Mouse (Mus musculus) neural tube, embryonic 14.5 days (tissue): ENCODE results near the gene Dnah7c. TPM values are rescaled to one million over a fixed set of nuclear protein-coding genes. Genes with fewer than 3 reads are reported as not detected.
"Not testable (repeated sequence)": the region's sequence is repeated elsewhere in the genome, so short reads cannot be mapped to it uniquely, and the experiment has no call there.

Experiments used
- ATAC-seq: fragments of 200-750 bp; cut with Nextera tagmentation; 2 replicates; pipeline ENCODE4 v1.8.0; 2017; ENCODE audit warnings: low read depth, mild to moderate bottlenecking, moderate TSS enrichment, moderate library complexity
- H3K27ac ChIP-seq: fragments of 300-500 bp; sonication (generic); 2 replicates; pipeline ENCODE4 v1.5.1; 2014; ENCODE audit warnings: low read depth, mild to moderate bottlenecking, control low read depth, low read length, moderate library complexity, mixed read lengths
- H3K27me3 ChIP-seq: fragments of 300-500 bp; sonication (generic); 2 replicates; pipeline ENCODE4 v1.6.1; 2014; ENCODE audit warnings: low read length; ENCODE audit not compliant: control insufficient read depth, insufficient read depth
- H3K36me3 ChIP-seq: fragments of 300-500 bp; sonication (generic); 2 replicates; pipeline ENCODE4 v1.6.1; 2014; ENCODE audit warnings: low read length, mixed read lengths; ENCODE audit not compliant: control insufficient read depth, insufficient read depth
- H3K4me1 ChIP-seq: fragments of 300-500 bp; sonication (generic); 2 replicates; pipeline ENCODE4 v1.6.1; 2014; ENCODE audit warnings: low read length; ENCODE audit not compliant: control insufficient read depth, insufficient read depth
- H3K4me2 ChIP-seq: fragments of 300-500 bp; sonication (generic); 2 replicates; pipeline ENCODE4 v1.6.1; 2014; ENCODE audit warnings: mild to moderate bottlenecking, low read depth, low read length, control low read depth
- H3K4me3 ChIP-seq: fragments of 300-500 bp; sonication (generic); 2 replicates; pipeline ENCODE4 v1.5.1; 2014; ENCODE audit warnings: low read depth, low read length, control low read depth, mixed read lengths
- H3K9ac ChIP-seq: fragments of 300-500 bp; sonication (generic); replicated peaks from 2 replicates; pipeline ENCODE4 v1.6.1; 2014; ENCODE audit warnings: low read depth, mild to moderate bottlenecking, control low read depth, low read length, mixed read lengths
- H3K9me3 ChIP-seq: fragments of 300-500 bp; sonication (generic); 2 replicates; pipeline ENCODE4 v1.6.1; 2016; ENCODE audit warnings: low read length; ENCODE audit not compliant: control insufficient read depth
- WGBS: fragments of 180-500 bp; shearing (Covaris S2); extraction: QIAGEN DNeasy Blood & Tissue Kit; methylation state at CpG from one replicate; pipeline ENCODE4 v1.1.7; 2014; 5-methylcytosine and 5-hydroxymethylcytosine counted together
- polyA plus RNA-seq: library from polyadenylated mRNA; unstranded; fragments of >200 nt; fragmentation: Nextera tagmentation; extraction: Ambion mirVana; gene quantifications from 2 replicates; pipeline ENCODE4 v1.2.1, GENCODE M21; 2014

Gene Dnah7c
- 0.27 and 0.67 TPM in 2 replicates for polyA plus RNA-seq

DNA sequence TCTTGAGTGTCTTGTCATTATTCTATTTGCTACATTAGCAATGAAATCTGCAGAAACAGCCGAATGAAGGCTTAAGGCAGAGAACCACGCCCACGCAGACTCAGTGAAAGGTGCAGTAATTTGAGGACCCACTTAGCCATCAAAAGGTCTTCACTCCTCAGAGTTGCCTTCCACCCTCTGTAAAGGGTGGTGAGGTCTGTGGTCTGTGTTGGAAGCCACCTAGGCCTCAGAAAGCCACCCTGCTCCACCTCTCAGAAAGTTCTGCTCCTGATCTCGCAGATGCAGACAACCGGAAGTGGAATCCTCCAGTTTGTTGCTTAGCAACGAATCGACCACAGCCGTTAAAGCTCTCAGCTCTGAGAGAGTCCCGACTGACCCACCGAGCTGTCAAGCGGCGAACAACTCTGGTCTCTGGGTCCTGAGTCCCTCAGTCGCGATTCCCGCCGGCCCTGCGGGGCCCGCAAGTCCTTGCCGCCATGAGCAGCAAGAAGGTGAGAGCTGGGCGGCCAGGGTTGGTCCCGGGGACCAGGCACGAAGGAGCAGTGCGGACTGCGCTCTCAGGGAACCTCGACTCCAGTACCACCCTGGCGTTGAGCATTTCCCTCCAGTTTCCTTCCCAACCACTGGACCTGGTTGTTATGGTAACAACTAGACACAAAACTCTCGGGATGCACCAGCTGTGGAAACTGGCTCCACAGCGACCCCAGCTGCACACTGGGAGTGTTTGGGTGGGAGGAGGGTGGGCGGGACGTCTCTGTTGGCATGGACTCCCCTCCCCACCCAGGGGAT lies at the start of gene Dnah7c:
TSS of gene Dnah7c (plus strand) at position 456 of the 789 bp plus-strand sequence.
- no peaks in the 10 kb centered on the region for H3K36me3 ChIP-seq
- H3K9me3 ChIP-seq: no peaks in the 10 kb centered on the region
- no peaks in the 10 kb centered on the region for H3K27me3 ChIP-seq
- H3K27ac ChIP-seq: no peak within 1 kb of the TSS
- peak within 1 kb of the TSS; percentile 37 for H3K9ac ChIP-seq
- peak; percentile 89 for ATAC-seq
- 12% methylated on average over 30 of the region's 30 CpGs for WGBS
- peak within 1 kb of the TSS; percentile 45 for H3K4me3 ChIP-seq
- H3K4me2 ChIP-seq: peak within 1 kb of the TSS; percentile 84
- no peaks in the 10 kb centered on the region for H3K4me1 ChIP-seq

DNA sequence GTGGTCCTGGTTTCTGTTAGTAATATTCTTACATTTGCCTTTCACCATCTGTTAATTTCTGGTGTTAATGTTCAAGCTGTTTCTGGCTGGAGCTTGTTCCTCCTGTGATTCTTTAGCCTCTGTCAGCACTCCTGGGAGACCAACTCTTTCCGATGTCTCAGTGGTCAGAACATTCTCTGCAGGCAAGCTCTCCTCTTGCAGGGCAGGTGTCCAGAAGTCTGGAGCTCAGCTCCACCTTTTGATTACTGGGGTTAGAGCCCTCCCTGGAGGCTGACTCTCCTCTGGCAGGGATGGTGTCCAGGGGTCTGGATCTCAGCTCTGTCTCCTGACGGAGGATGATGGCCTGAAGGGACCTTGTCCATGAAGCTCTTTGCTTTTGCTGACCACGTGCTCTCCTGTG lies 44.8 kb upstream of the Dnah7c start:
- not testable (repeated sequence) for H3K36me3 ChIP-seq, H3K4me3 ChIP-seq, H3K4me2 ChIP-seq, H3K9ac ChIP-seq, H3K27ac ChIP-seq, H3K9me3 ChIP-seq, H3K27me3 ChIP-seq, ATAC-seq, H3K4me1 ChIP-seq
- 94% methylated on average over 3 of the region's 3 CpGs for WGBS

- not testable (repeated sequence) for H3K4me2 ChIP-seq, H3K9ac ChIP-seq, H3K36me3 ChIP-seq, H3K9me3 ChIP-seq, H3K4me1 ChIP-seq, H3K4me3 ChIP-seq, H3K27ac ChIP-seq, H3K27me3 ChIP-seq
- 46% methylated on average over 3 of the region's 4 CpGs for WGBS
- ATAC-seq: peak; percentile 84
These were observed 30.6 kb upstream of the Dnah7c start for GRCm38 (mm10) chr1:46394681-46395297.

GRCm38 (mm10) chr1:46408324-46409115 lies 16.9 kb upstream of the Dnah7c start:
- no peak for ATAC-seq
- H3K36me3 ChIP-seq: no peaks in the 10 kb centered on the region
- no peaks in the 10 kb centered on the region for H3K9me3 ChIP-seq
- H3K4me1 ChIP-seq: no peaks in the 10 kb centered on the region
- H3K27me3 ChIP-seq: no peaks in the 10 kb centered on the region
- H3K4me2 ChIP-seq: no peak overlapping the region
- no peak overlapping the region for H3K9ac ChIP-seq
- no peak overlapping the region for H3K27ac ChIP-seq
- H3K4me3 ChIP-seq: no peak overlapping the region
- 83% methylated on average over 6 of the region's 6 CpGs for WGBS

- ATAC-seq, H3K9me3 ChIP-seq: not testable (repeated sequence)
- 89% methylated on average over 7 of the region's 7 CpGs for WGBS
These were observed 10.6 kb upstream of the Dnah7c start for GRCm38 (mm10) chr1:46414798-46415197.

GRCm38 (mm10) chr1:46416946-46417345 lies 8.4 kb upstream of the Dnah7c start:
- H3K4me2 ChIP-seq, H3K27me3 ChIP-seq, ATAC-seq, H3K9ac ChIP-seq, H3K36me3 ChIP-seq, H3K27ac ChIP-seq, H3K4me1 ChIP-seq, H3K4me3 ChIP-seq, H3K9me3 ChIP-seq: not testable (repeated sequence)
- WGBS: 27% methylated on average over 3 of the region's 3 CpGs

More at GRCm38 (mm10) chr1:46414798-46415197, 10.6 kb upstream of the Dnah7c start:
- H3K27ac ChIP-seq, H3K36me3 ChIP-seq, H3K4me1 ChIP-seq, H3K27me3 ChIP-seq, H3K9ac ChIP-seq, H3K4me2 ChIP-seq, H3K4me3 ChIP-seq: not testable (repeated sequence)

DNA sequence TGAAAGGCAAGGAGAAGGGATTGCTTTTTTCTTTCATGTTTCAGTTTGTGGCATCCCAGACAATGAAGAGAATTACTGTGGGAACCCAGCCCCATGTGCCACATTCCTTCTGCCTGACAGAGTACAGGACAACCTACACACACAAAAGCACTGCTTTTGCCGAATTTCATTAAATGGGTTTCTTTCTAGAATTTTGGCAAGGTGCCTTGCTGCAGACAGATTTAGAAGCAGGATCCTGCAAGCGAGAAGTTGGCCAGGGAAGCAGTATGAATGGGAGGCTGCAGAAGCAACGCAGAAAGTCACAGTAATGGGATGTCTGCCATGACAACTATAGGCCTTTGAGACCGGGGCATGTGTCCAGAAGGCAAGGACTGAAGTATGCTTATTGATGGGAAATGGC lies 6.4 kb upstream of the Dnah7c start:
- 41% methylated on average over 3 of the region's 4 CpGs for WGBS
- not testable (repeated sequence) for H3K4me2 ChIP-seq, H3K27me3 ChIP-seq, H3K9ac ChIP-seq, H3K36me3 ChIP-seq, H3K4me1 ChIP-seq, H3K9me3 ChIP-seq, H3K27ac ChIP-seq, H3K4me3 ChIP-seq
- peak; percentile 88 for ATAC-seq

GRCm38 (mm10) chr1:46428401-46428800 lies 3.0 kb downstream of the Dnah7c start:
- Histone ChIP-seq H3K36me3 (no peaks in the 10 kb centered on the region), H3K9me3 (no peaks in the 10 kb centered on the region), H3K27ac (no peak overlapping the region), H3K9ac (no peak overlapping the region), H3K4me3 (no peak overlapping the region), H3K27me3 (no peaks in the 10 kb centered on the region), H3K4me1 (no peaks in the 10 kb centered on the region), H3K4me2 (no peak overlapping the region)
- no peak for ATAC-seq
- WGBS: 85% methylated on average over 2 of the region's 2 CpGs

GRCm38 (mm10) chr1:46514671-46515070 lies 89.3 kb downstream of the Dnah7c start:
- 74% methylated on average over 1 of the region's 1 CpGs for WGBS
- H3K4me1 ChIP-seq, H3K4me3 ChIP-seq, H3K9me3 ChIP-seq, H3K9ac ChIP-seq, ATAC-seq, H3K27ac ChIP-seq, H3K36me3 ChIP-seq, H3K27me3 ChIP-seq, H3K4me2 ChIP-seq: not testable (repeated sequence)
